Mouse (Mus musculus) CD4-positive, CD25-positive, alpha-beta regulatory T cell, adult 4 months (primary cell): ENCODE measurements around the gene Vmn1r7. TPM values are rescaled to one million over a fixed set of nuclear protein-coding genes. Genes with fewer than 3 reads are reported as not detected.
"Not testable (repeated sequence)": the region's sequence is repeated elsewhere in the genome, so short reads cannot be mapped to it uniquely, and the experiment has no call there.

Experiments
- ATAC-seq: one replicate; pipeline ENCODE4 v1.8.0; 2017
- polyA plus RNA-seq, 2 experiments: library from polyadenylated mRNA; unstranded; fragments of 100-300 nt; shearing (Covaris generic); gene quantifications; one replicate each; pipeline ENCODE4 v1.2.1; 2017

The Vmn1r7 gene
- not detected for polyA plus RNA-seq

DNA sequence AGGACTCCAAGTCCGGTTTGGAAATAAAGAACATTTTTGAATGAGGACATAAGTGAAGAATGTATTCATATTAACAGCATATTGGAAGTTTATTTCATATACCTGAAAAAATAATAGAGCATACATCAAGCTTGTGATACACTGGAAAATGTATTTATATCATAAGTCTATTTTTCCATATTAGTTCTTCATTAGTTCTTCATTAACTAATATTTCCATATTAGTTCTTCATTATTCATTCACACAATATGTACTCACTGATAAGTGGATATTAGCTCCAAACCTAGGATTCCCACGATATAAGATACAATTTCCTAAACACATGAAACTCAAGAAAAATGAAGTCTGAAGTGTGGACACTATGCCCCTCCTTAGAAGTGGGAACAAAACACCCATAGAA is at the start of gene Vmn1r7:
Vmn1r7 (minus strand) TSS at position 101 of the 400 bp plus-strand sequence.
- ATAC-seq = not testable (repeated sequence)

- no peak for ATAC-seq
These were observed 41.4 kb upstream of the Vmn1r7 start, which contains the start of gene Vmn1r9 for GRCm38 (mm10) chr6:57066487-57066886. Gene Vmn1r9 (plus strand): TSS chr6:57066787.

DNA sequence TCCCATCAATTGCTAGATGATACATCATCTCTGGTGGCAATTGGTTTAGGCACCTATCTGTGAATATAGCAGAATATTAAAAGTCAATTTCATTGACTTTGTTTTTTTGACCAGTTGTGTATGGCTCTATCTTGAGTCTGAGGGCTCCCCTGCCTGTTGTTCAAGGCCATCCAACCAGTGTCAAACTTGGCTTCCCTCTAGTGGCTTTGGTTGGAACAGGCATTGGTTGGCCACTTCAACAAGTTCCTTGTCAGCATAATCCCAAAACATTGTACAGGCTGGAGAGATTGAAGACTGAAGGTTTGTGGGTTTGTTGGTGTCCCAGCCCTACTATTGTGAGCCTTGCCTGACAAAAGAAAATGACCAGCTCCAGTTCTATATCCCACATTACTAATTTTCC is 38.6 kb upstream of the Vmn1r7 start:
- no peak for ATAC-seq

GRCm38 (mm10) chr6:57034674-57035073 is 9.6 kb upstream of the Vmn1r7 start:
- no peak for ATAC-seq

GRCm38 (mm10) chr6:57031984-57032383 is 6.9 kb upstream of the Vmn1r7 start, which contains the start of gene Vmn1r8:
Gene Vmn1r8 (plus strand): TSS chr6:57032284.
- no peak for ATAC-seq

DNA sequence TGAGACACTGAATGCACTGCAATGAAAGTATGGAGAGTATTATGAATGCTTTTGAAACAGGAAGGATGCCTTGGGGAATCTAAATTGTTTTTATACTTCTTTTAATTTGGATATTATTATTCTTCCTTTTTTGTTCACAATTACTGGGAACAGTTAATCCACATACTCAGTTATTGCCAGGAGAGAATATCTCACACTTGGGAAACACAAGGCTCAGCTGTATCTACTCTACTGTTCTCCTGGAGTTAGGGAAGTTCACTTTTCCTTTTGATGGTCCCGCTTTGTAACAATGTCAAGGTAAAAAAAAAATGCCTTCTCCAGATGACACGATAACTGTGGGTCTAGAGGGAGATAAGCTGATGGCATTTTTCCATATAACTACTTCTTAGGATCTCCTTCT is 28.2 kb downstream of the Vmn1r7 start, which contains the start of gene Vmn1r6:
Vmn1r6 (plus strand) TSS at position 301 of the 400 bp plus-strand sequence.
- no peak for ATAC-seq

Other genes with a start within 250 kb of the Vmn1r7 start
- gene Kbtbd2, start 227.5 kb downstream of the Vmn1r7 start, polyA plus RNA-seq = 10 to 100 TPM; 22.9 to 27.2 TPM
- gene Fkbp9, start 193.3 kb downstream of the Vmn1r7 start, polyA plus RNA-seq = not detected
- 10 to 100 TPM; 57.3 to 63.7 TPM for gene Nt5c3, start 101.4 kb downstream of the Vmn1r7 start, polyA plus RNA-seq
- under 1 TPM in 1 of 2 experiments, not detected in 1; 0.16 TPM for gene Vmn1r4, start 101.3 kb downstream of the Vmn1r7 start, polyA plus RNA-seq
- gene Vmn1r5, start 55.1 kb downstream of the Vmn1r7 start, polyA plus RNA-seq = not detected
- gene Vmn1r6, start 28.1 kb downstream of the Vmn1r7 start, polyA plus RNA-seq = not detected
- gene Vmn1r8, start 7.0 kb upstream of the Vmn1r7 start, polyA plus RNA-seq = not detected
- not detected for gene Vmn1r9, start 41.5 kb upstream of the Vmn1r7 start, polyA plus RNA-seq
- not detected for gene Vmn1r10, start 84.1 kb upstream of the Vmn1r7 start, polyA plus RNA-seq
- gene Vmn1r11, start 108.1 kb upstream of the Vmn1r7 start, polyA plus RNA-seq = not detected
- gene Vmn1r12, start 131.6 kb upstream of the Vmn1r7 start, polyA plus RNA-seq = not detected
- gene Vmn1r13, start 178.0 kb upstream of the Vmn1r7 start, polyA plus RNA-seq = 1 to 10 TPM in 1 of 2 experiments, not detected in 1; 1.5 TPM
- gene Vmn1r14, start 206.4 kb upstream of the Vmn1r7 start, polyA plus RNA-seq = not detected
- not detected for gene Vmn1r15, start 232.6 kb upstream of the Vmn1r7 start, polyA plus RNA-seq